Mouse (Mus musculus): Measurements from ENCODE around the gene Pck2.

Gene Pck2

GRCm38 (mm10) chr14:55526674-55527073 is 13.4 kb upstream of the Pck2 start:
- no peak for DNase-seq (ENCODE audit: low spot score in 2 of 2)

- DNase-seq (ENCODE audit: low spot score in 2 of 2), result no peak
These were observed 12.1 kb upstream of the Pck2 start for GRCm38 (mm10) chr14:55527940-55528339.

GRCm38 (mm10) chr14:55536116-55536745 is 3.8 kb upstream of the Pck2 start:
- DNase-seq (ENCODE audit: low spot score in 2 of 2), result no peak

GRCm38 (mm10) chr14:55540787-55541321 is 788 bp downstream of the Pck2 start:
- peak; percentile 81 to 87 for DNase-seq (ENCODE audit: low spot score in 2 of 2)

GRCm38 (mm10) chr14:55542268-55542667 is 2.2 kb downstream of the Pck2 start:
- no peak for DNase-seq (ENCODE audit: low spot score in 2 of 2)

GRCm38 (mm10) chr14:55544334-55544733 is 4.3 kb downstream of the Pck2 start:
- DNase-seq (ENCODE audit: low spot score in 2 of 2), result no peak

GRCm38 (mm10) chr14:55550191-55550590 is 10.1 kb downstream of the Pck2 start:
- DNase-seq (ENCODE audit: low spot score in 2 of 2), result no peak

- no peak for DNase-seq (ENCODE audit: low spot score in 2 of 2)
These were observed 11.3 kb downstream of the Pck2 start for GRCm38 (mm10) chr14:55551347-55551746.

GRCm38 (mm10) chr14:55551794-55552193 is 11.7 kb downstream of the Pck2 start:
- DNase-seq (ENCODE audit: low spot score in 2 of 2), result no peak

- DNase-seq (ENCODE audit: low spot score in 2 of 2), result no peak
These were observed 14.6 kb downstream of the Pck2 start for GRCm38 (mm10) chr14:55554635-55555034.

GRCm38 (mm10) chr14:55555788-55556187 is 15.7 kb downstream of the Pck2 start:
- DNase-seq (ENCODE audit: low spot score in 2 of 2), result no peak

GRCm38 (mm10) chr14:55557003-55557402 is 16.9 kb downstream of the Pck2 start:
- DNase-seq (ENCODE audit: low spot score in 2 of 2), result peak; percentile 77 to 84

GRCm38 (mm10) chr14:55557587-55557986 is 17.5 kb downstream of the Pck2 start:
- no peak for DNase-seq (ENCODE audit: low spot score in 2 of 2)

GRCm38 (mm10) chr14:55558740-55559448 is 18.8 kb downstream of the Pck2 start:
- no peak for DNase-seq (ENCODE audit: low spot score in 2 of 2)

- peak; percentile 94 to 95 for DNase-seq (ENCODE audit: low spot score in 2 of 2)
These were observed 19.7 kb downstream of the Pck2 start, which contains the start of gene Dcaf11 for GRCm38 (mm10) chr14:55559799-55560201. TSS of gene Dcaf11 (plus strand) at chr14:55560006.

- peak; percentile 99 to 100 for DNase-seq (ENCODE audit: low spot score in 2 of 2)
These were observed 20.4 kb downstream of the Pck2 start, which contains the start of gene A730061H03Rik for GRCm38 (mm10) chr14:55560202-55561073. TSS of gene A730061H03Rik (minus strand) at chr14:55560406.

- DNase-seq (ENCODE audit: low spot score in 2 of 2), result no peak
These were observed 21.8 kb downstream of the Pck2 start for GRCm38 (mm10) chr14:55561860-55562259.

- DNase-seq (ENCODE audit: low spot score in 2 of 2), result no peak
These were observed 23.2 kb downstream of the Pck2 start for GRCm38 (mm10) chr14:55563249-55563648.

GRCm38 (mm10) chr14:55565748-55566147 is 25.7 kb downstream of the Pck2 start:
- no peak for DNase-seq (ENCODE audit: low spot score in 2 of 2)

- DNase-seq (ENCODE audit: low spot score in 2 of 2), result no peak
These were observed 27.4 kb downstream of the Pck2 start for GRCm38 (mm10) chr14:55567496-55567895.

- DNase-seq (ENCODE audit: low spot score in 2 of 2), result no peak
These were observed 30.5 kb downstream of the Pck2 start for GRCm38 (mm10) chr14:55570588-55570987.

- DNase-seq (ENCODE audit: low spot score in 2 of 2), result no peak
These were observed 31.7 kb downstream of the Pck2 start for GRCm38 (mm10) chr14:55571760-55572159.

Data from right cerebral cortex, postnatal 10 days (tissue).